Mouse (Mus musculus) heart, embryonic 12.5 days (tissue): ENCODE results near the gene Rftn1. TPM values are rescaled to one million over a fixed set of nuclear protein-coding genes. Genes with fewer than 3 reads are reported as not detected.
"Not testable (repeated sequence)": the region's sequence is repeated elsewhere in the genome, so short reads cannot be mapped to it uniquely, and the experiment has no call there.

ENCODE experiments used
- ATAC-seq: fragments of 200-750 bp; cut with Nextera tagmentation; 2 replicates; pipeline ENCODE4 v1.8.0; 2017; ENCODE audit warnings: moderate TSS enrichment, moderate library complexity; ENCODE audit not compliant: insufficient number of reproducible peaks, low FRiP score
- H3K27ac ChIP-seq: fragments of 300-500 bp; sonication (generic); 2 replicates; pipeline ENCODE4 v1.5.1; 2016; ENCODE audit warnings: mild to moderate bottlenecking, moderate library complexity; ENCODE audit not compliant: poor library complexity, severe bottlenecking
- H3K27me3 ChIP-seq: fragments of 300-500 bp; sonication (generic); replicated peaks from 2 replicates; pipeline ENCODE4 v1.6.1; 2016; ENCODE audit warnings: mild to moderate bottlenecking, moderate library complexity
- H3K36me3 ChIP-seq: fragments of 300-500 bp; sonication (generic); 2 replicates; pipeline ENCODE4 v1.6.1; 2016; ENCODE audit warnings: mild to moderate bottlenecking, moderate library complexity
- H3K4me1 ChIP-seq: fragments of 300-500 bp; sonication (generic); replicated peaks from 2 replicates; pipeline ENCODE4 v1.6.1; 2016; ENCODE audit warnings: mild to moderate bottlenecking
- H3K4me2 ChIP-seq: fragments of 300-500 bp; sonication (generic); 2 replicates; pipeline ENCODE4 v1.6.1; 2016; ENCODE audit warnings: mild to moderate bottlenecking, moderate library complexity
- H3K4me3 ChIP-seq: fragments of 300-500 bp; sonication (generic); 2 replicates; pipeline ENCODE4 v1.5.1; 2016; ENCODE audit warnings: mild to moderate bottlenecking
- H3K9ac ChIP-seq: fragments of 300-500 bp; sonication (generic); 2 replicates; pipeline ENCODE4 v1.6.1; 2016; ENCODE audit warnings: mild to moderate bottlenecking, moderate library complexity
- H3K9me3 ChIP-seq: fragments of 300-500 bp; sonication (generic); replicated peaks from 2 replicates; pipeline ENCODE4 v1.6.1; 2016; ENCODE audit warnings: mild to moderate bottlenecking, moderate library complexity
- WGBS: fragments of 180-500 bp; shearing (Covaris S2); methylation state at CpG from one replicate; pipeline ENCODE4 v1.1.7; 2016; 5-methylcytosine and 5-hydroxymethylcytosine counted together
- polyA plus RNA-seq: library from polyadenylated mRNA; unstranded; fragments of >200 nt; fragmentation: Nextera tagmentation; extraction: Ambion mirVana; gene quantifications from 2 replicates; pipeline ENCODE4 v1.2.1, GENCODE M21; 2016

Gene Rftn1
- polyA plus RNA-seq, 1 experiment from 2014 or later, result 24.2 TPM

GRCm38 (mm10) chr17:50224718-50225117, 34.2 kb upstream of the Rftn1 start:
- Histone ChIP-seq H3K9me3 (no peaks in the 10 kb centered on the region), H3K27me3 (0 out of 2 replicates have a peak, but pooled peaks cover 3% of the 10 kb centered on the region), H3K36me3 (no peaks in the 10 kb centered on the region), H3K9ac (no peak overlapping the region), H3K4me3 (no peak overlapping the region), H3K4me1 (peaks cover 13% of the 10 kb centered on the region), H3K4me2 (no peak overlapping the region), H3K27ac (no peak overlapping the region)
- ATAC-seq, result no peak
- 58% methylated on average over 5 of the region's 5 CpGs for WGBS

GRCm38 (mm10) chr17:50217978-50218377, 27.5 kb upstream of the Rftn1 start:
- H3K4me2 ChIP-seq, result no peak overlapping the region
- no peak for ATAC-seq
- H3K9me3 ChIP-seq, result no peaks in the 10 kb centered on the region; the same call in 1 of the 2 replicates
- H3K4me3 ChIP-seq, result no peak overlapping the region
- H3K36me3 ChIP-seq, result no peaks in the 10 kb centered on the region
- peaks cover 12% of the 10 kb centered on the region for H3K4me1 ChIP-seq
- WGBS, result 61% methylated on average over 4 of the region's 4 CpGs
- H3K27me3 ChIP-seq, result no peaks in the 10 kb centered on the region
- no peak overlapping the region for H3K9ac ChIP-seq
- H3K27ac ChIP-seq, result no peak overlapping the region

- H3K9ac ChIP-seq, result no peak overlapping the region
- no peaks in the 10 kb centered on the region; the same call in 1 of the 2 replicates for H3K9me3 ChIP-seq
- WGBS, result 72% methylated on average over 6 of the region's 6 CpGs
- no peak overlapping the region for H3K4me3 ChIP-seq
- H3K27ac ChIP-seq, result no peak overlapping the region
- no peaks in the 10 kb centered on the region for H3K27me3 ChIP-seq
- no peak for ATAC-seq
- H3K36me3 ChIP-seq, result no peaks in the 10 kb centered on the region
- H3K4me2 ChIP-seq, result no peak overlapping the region
- peaks cover 4% of the 10 kb centered on the region; the same call in 1 of the 2 replicates for H3K4me1 ChIP-seq
Observed at GRCm38 (mm10) chr17:50215104-50215503, 24.6 kb upstream of the Rftn1 start.

GRCm38 (mm10) chr17:50213117-50213516, 22.6 kb upstream of the Rftn1 start:
- no peak for ATAC-seq
- H3K36me3 ChIP-seq, result no peaks in the 10 kb centered on the region
- no peak overlapping the region for H3K27ac ChIP-seq
- no peak overlapping the region for H3K4me2 ChIP-seq
- H3K9me3 ChIP-seq, result no peaks in the 10 kb centered on the region; the same call in 1 of the 2 replicates
- no peak overlapping the region for H3K9ac ChIP-seq
- 71% methylated on average over 4 of the region's 4 CpGs for WGBS
- no peaks in the 10 kb centered on the region for H3K27me3 ChIP-seq
- no peaks in the 10 kb centered on the region for H3K4me1 ChIP-seq
- no peak overlapping the region for H3K4me3 ChIP-seq

GRCm38 (mm10) chr17:50211816-50212215, 21.3 kb upstream of the Rftn1 start:
- Histone ChIP-seq H3K4me2 (no peak overlapping the region), H3K36me3 (no peaks in the 10 kb centered on the region), H3K27ac (no peak overlapping the region), H3K9me3 (no peaks in the 10 kb centered on the region), H3K4me3 (no peak overlapping the region), H3K4me1 (no peaks in the 10 kb centered on the region), H3K27me3 (no peaks in the 10 kb centered on the region), H3K9ac (no peak overlapping the region)
- ATAC-seq, result no peak
- WGBS, result 87% methylated on average over 7 of the region's 7 CpGs

GRCm38 (mm10) chr17:50209831-50210230, 19.4 kb upstream of the Rftn1 start:
- no peak overlapping the region for H3K4me2 ChIP-seq
- no peaks in the 10 kb centered on the region for H3K4me1 ChIP-seq
- no peak overlapping the region for H3K9ac ChIP-seq
- WGBS, result 81% methylated on average over 6 of the region's 6 CpGs
- no peak overlapping the region for H3K4me3 ChIP-seq
- no peak for ATAC-seq
- no peaks in the 10 kb centered on the region for H3K36me3 ChIP-seq
- H3K27me3 ChIP-seq, result no peaks in the 10 kb centered on the region
- no peak overlapping the region for H3K27ac ChIP-seq
- H3K9me3 ChIP-seq, result no peaks in the 10 kb centered on the region

GRCm38 (mm10) chr17:50208137-50209045, 17.9 kb upstream of the Rftn1 start:
- Histone ChIP-seq H3K9me3 (no peaks in the 10 kb centered on the region), H3K4me1 (no peaks in the 10 kb centered on the region), H3K4me2 (no peak overlapping the region), H3K27ac (no peak overlapping the region), H3K9ac (no peak overlapping the region), H3K4me3 (no peak overlapping the region), H3K36me3 (no peaks in the 10 kb centered on the region), H3K27me3 (no peaks in the 10 kb centered on the region)
- ATAC-seq, result no peak
- 77% methylated on average over 7 of the region's 7 CpGs for WGBS

GRCm38 (mm10) chr17:50206262-50206661, 15.8 kb upstream of the Rftn1 start:
- H3K9me3 ChIP-seq, ATAC-seq, H3K27me3 ChIP-seq, H3K9ac ChIP-seq, H3K4me2 ChIP-seq, H3K36me3 ChIP-seq, H3K27ac ChIP-seq, H3K4me1 ChIP-seq, H3K4me3 ChIP-seq: not testable (repeated sequence)
- WGBS, result 89% methylated on average over 1 of the region's 1 CpGs

- not testable (repeated sequence) for H3K27me3 ChIP-seq, H3K4me1 ChIP-seq, H3K9me3 ChIP-seq, ATAC-seq, H3K4me2 ChIP-seq, H3K9ac ChIP-seq, H3K27ac ChIP-seq, H3K36me3 ChIP-seq, H3K4me3 ChIP-seq
- WGBS, result 69% methylated on average over 2 of the region's 2 CpGs
Observed at GRCm38 (mm10) chr17:50205840-50206239, 15.4 kb upstream of the Rftn1 start.

GRCm38 (mm10) chr17:50205152-50205782, 14.8 kb upstream of the Rftn1 start:
- no peak overlapping the region for H3K27ac ChIP-seq
- H3K27me3 ChIP-seq, result peaks cover 8% of the 10 kb centered on the region; the same call in 1 of the 2 replicates
- H3K9ac ChIP-seq, result no peak overlapping the region
- no peak overlapping the region for H3K4me2 ChIP-seq
- H3K4me3 ChIP-seq, result no peak overlapping the region
- 76% methylated on average over 1 of the region's 1 CpGs for WGBS
- no peaks in the 10 kb centered on the region for H3K9me3 ChIP-seq
- no peaks in the 10 kb centered on the region for H3K36me3 ChIP-seq
- H3K4me1 ChIP-seq, result peaks cover 7% of the 10 kb centered on the region; the same call in 1 of the 2 replicates
- no peak for ATAC-seq

GRCm38 (mm10) chr17:50201828-50202445, 11.5 kb upstream of the Rftn1 start:
- Histone ChIP-seq H3K27me3 (peaks cover 17% of the 10 kb centered on the region; the same call in 1 of the 2 replicates), H3K36me3 (no peaks in the 10 kb centered on the region), H3K9me3 (no peaks in the 10 kb centered on the region), H3K27ac (no peak overlapping the region), H3K9ac (no peak overlapping the region), H3K4me1 (peaks cover 11% of the 10 kb centered on the region; the same call in 1 of the 2 replicates), H3K4me3 (no peak overlapping the region), H3K4me2 (no peak overlapping the region)
- 89% methylated on average over 12 of the region's 12 CpGs for WGBS
- ATAC-seq, result no peak
